Mouse (Mus musculus): Measurements from ENCODE around the gene Hexdc.

Hexdc gene

GRCm38 (mm10) chr11:121204161-121205006, at the start of gene Hexdc, which contains the start of gene Ogfod3:
Gene Hexdc, plus strand, starts transcription at chr11:121204433.
Gene Ogfod3, minus strand, starts transcription at chr11:121204711.
- DNase-seq (ENCODE audit: low spot score): peak; percentile 94

- no peak for DNase-seq (ENCODE audit: low spot score)
These were observed 47.8 kb upstream of the Hexdc start for GRCm38 (mm10) chr11:121156411-121156891.

DNA sequence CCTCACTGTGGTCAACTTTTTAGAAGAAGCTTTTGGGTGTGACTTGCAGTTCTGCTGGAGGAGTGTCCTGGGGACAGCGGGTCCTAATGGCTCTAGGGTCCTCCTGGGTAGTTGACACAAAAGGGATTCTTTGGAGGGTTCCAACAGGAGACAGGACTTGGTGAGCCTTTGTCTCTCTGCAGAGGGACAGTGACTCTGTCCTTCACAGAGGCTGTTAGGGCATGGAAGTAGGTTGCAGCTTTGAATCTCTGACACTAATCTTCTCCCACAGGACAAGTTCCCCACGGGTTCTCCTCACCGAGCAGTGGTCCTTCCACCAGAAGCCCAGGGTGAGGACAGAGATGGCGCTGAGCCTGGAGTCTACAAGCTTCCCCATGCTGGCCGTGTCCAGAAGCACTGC, 44.3 kb upstream of the Hexdc start, which contains the start of gene Uts2r:
Gene Uts2r (plus strand): TSS at position 301 of the 400 bp plus-strand sequence.
- DNase-seq (ENCODE audit: low spot score): no peak

DNA sequence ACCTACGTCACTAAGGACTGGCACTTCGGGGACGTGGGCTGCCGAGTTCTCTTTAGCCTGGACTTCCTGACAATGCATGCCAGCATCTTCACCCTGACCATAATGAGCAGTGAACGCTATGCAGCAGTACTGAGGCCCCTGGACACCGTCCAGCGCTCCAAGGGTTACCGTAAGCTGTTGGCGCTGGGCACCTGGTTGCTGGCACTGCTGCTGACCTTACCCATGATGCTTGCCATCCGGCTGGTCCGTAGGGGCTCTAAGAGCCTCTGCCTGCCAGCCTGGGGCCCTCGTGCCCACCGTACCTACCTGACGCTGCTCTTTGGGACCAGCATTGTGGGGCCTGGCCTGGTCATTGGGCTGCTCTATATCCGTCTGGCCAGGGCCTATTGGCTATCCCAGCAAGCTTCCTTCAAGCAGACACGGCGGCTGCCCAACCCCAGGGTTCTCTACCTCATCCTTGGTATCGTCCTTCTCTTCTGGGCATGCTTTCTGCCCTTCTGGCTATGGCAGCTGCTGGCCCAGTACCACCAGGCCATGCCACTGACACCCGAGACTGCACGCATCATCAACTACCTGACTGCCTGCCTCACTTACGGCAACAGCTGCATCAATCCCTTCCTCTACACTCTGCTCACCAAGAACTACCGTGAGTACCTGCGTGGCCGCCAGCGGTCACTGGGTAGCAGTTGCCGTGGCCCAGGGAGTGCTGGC, 43.4 kb upstream of the Hexdc start:
- DNase-seq (ENCODE audit: low spot score): no peak

DNA sequence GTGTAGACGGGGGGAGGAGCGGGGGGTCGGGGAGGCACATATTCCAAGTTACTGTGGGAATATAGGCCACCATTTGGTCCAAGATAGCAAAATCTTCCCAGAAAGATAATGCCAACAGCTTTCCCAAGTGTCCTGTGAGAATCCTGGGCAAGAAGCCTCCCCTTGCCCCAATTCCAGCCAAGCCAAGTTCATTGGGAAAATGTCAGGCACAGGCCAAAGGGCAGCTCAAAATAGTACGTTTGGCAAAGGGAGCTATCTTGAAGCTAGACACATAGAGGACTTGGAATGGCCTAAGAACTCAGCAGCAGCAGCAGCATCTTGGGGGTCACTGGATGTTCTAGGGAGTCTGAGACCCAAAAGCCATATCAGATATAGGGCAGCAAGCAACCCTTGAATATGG, 40.5 kb upstream of the Hexdc start:
- DNase-seq (ENCODE audit: low spot score): no peak

DNA sequence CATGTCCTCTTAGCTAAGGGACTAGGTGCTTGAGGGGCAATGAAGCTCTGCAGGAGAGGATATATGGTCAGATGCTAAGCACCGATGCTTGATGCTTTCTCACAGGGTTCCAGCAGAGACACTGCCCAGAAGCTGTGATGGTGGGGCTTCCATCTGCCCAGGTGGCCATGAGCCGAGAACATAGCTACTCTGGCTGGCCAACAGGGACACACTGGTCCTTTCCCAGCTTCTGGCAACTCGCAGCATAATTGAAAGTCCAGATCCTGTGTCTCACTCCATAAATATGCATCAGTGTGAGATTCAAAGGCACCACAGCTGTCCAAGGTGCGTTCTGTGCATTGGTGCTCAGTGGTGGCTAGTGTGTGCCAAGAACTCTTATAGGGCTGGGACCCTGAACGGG, 31.0 kb upstream of the Hexdc start:
- DNase-seq (ENCODE audit: low spot score): no peak

- DNase-seq (ENCODE audit: low spot score): no peak
These were observed 30.0 kb upstream of the Hexdc start for GRCm38 (mm10) chr11:121174234-121174633.

GRCm38 (mm10) chr11:121176285-121177270, 27.7 kb upstream of the Hexdc start:
- DNase-seq (ENCODE audit: low spot score): peak; percentile 60

GRCm38 (mm10) chr11:121189681-121190080, 14.6 kb upstream of the Hexdc start:
- no peak for DNase-seq (ENCODE audit: low spot score)

DNA sequence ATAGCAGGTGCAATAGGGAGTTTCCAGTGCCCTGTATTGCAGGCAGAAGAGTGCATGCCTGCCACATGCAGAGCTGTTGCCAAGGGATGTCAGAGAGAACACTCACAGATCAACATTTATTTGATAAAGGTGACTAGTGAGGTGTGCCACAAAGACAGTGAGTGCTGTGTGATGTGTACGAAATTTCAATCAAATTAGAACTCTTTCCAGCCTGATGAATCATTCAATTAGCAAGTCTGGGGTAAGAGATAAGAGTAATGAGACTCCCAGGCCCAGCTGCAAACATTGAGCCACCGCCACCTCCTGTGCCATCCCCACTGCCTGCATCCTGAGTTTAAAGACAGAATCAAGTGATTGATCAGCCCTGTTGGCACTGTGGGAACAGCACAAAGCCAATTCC, 11.5 kb upstream of the Hexdc start:
- no peak for DNase-seq (ENCODE audit: low spot score)

DNA sequence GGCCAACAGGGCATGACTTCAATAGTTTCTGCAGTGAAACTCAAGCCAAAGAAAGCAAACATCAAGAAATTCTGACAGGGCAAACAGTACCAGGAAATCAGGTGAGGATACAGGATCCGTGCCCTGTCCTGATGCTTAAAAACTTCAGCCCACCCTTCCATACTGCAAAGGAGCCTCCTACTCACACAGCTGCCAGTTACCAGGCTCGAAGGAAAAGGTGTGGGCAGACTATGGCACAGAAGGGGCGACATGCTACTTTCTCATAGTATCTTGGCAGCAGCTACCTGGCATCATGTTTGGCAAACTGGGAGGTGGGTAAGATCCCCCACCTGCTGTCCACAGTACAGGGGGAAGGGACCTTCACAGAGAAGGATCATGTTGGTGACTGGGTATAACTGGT, 10.8 kb upstream of the Hexdc start:
- DNase-seq (ENCODE audit: low spot score): no peak

- no peak for DNase-seq (ENCODE audit: low spot score)
These were observed 5.6 kb upstream of the Hexdc start for GRCm38 (mm10) chr11:121198622-121199021.

GRCm38 (mm10) chr11:121199851-121200250, 4.4 kb upstream of the Hexdc start:
- no peak for DNase-seq (ENCODE audit: low spot score)

- no peak for DNase-seq (ENCODE audit: low spot score)
These were observed 3.5 kb upstream of the Hexdc start for GRCm38 (mm10) chr11:121200781-121201180.

- DNase-seq (ENCODE audit: low spot score): no peak
These were observed 2.6 kb upstream of the Hexdc start for GRCm38 (mm10) chr11:121201436-121202198.

GRCm38 (mm10) chr11:121203859-121204160, 423 bp upstream of the Hexdc start:
- no peak for DNase-seq (ENCODE audit: low spot score)

DNA sequence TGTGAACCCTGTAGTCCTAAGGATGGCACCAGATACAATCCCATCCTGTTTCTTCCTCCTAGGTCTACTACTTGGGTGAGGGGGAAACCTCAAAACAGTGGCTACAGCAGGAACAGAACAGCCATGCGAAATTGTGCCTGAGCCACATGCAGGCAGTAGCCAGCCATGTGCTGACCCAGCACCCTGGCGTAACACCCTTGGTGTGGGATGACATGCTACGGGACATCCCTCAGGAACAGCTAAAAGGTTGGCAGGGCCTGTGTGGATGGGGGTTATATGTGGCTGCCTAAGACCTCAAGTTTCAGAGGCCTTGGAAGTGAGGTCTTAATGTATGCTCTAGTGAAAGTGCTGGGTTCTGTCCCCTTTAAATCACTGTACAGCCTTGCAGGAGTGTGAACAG, 12.6 kb downstream of the Hexdc start:
- DNase-seq (ENCODE audit: low spot score): no peak

GRCm38 (mm10) chr11:121219776-121220175, 15.5 kb downstream of the Hexdc start:
- no peak for DNase-seq (ENCODE audit: low spot score)

GRCm38 (mm10) chr11:121220771-121221170, 16.5 kb downstream of the Hexdc start:
- DNase-seq (ENCODE audit: low spot score): no peak

DNA sequence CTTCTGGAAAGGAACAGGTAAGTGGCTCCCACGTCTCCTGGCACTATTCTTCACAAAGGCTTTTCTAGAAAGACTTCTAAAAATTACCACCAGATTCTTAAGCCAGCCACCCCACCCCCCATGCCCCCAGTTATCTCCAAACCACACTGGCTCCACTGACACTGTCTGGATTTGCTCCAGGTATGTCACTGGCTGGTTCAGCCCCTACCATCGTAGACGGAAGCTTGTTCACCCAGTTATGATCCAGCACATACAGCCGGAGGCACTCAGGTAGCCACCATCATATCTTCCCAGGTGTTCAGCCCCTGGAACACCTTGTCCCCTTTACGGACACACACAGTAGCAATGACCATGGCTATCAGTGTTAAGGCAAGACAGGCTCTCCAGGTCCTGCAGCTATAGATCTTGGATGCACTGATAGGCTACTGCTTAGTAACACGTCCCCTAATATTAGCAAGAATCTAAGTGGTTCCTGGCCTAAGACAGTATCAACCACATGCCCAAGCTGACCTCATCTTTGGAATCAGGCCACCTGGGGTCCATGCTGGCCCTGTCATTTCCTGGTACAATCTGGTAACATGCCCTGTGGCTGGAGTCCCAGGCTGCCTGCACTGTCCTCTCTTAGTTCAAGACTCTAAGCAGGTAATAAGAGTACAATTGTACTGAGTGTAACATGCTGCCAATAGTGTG, 17.2 kb downstream of the Hexdc start:
- DNase-seq (ENCODE audit: low spot score): no peak
